Mouse (Mus musculus) hindbrain, postnatal 0 days (tissue): ENCODE data around the gene Gkn2. TPM values are rescaled to one million over a fixed set of nuclear protein-coding genes. Genes with fewer than 3 reads are reported as not detected.
A peak's percentile ranks its signal among the peaks of the same experiment; 100 is the strongest.

Experiments
- ATAC-seq: fragments of 200-750 bp; cut with Nextera tagmentation; 2 replicates; pipeline ENCODE4 v1.8.0; 2017; ENCODE audit warnings: mild to moderate bottlenecking, moderate TSS enrichment, moderate library complexity
- DNase-seq: peaks from one replicate; pipeline ENCODE4 v3.0.0-alpha.2; 2015; ENCODE audit warnings: low spot score
- H3K27ac ChIP-seq: fragments of 300-500 bp; sonication (generic); 2 replicates; pipeline ENCODE4 v1.5.1; 2014; ENCODE audit warnings: mild to moderate bottlenecking
- H3K27me3 ChIP-seq: fragments of 300-500 bp; sonication (generic); 2 replicates; pipeline ENCODE4 v1.6.1; 2014; ENCODE audit warnings: low read length, mixed read lengths; ENCODE audit not compliant: insufficient read depth
- H3K36me3 ChIP-seq: fragments of 300-500 bp; sonication (generic); 2 replicates; pipeline ENCODE4 v1.6.1; 2014; ENCODE audit warnings: low read length, mixed read lengths; ENCODE audit not compliant: insufficient read depth
- H3K4me1 ChIP-seq: fragments of 300-500 bp; sonication (generic); 2 replicates; pipeline ENCODE4 v1.6.1; 2014; ENCODE audit warnings: antibody characterized with exemption, low read length, mixed read lengths; ENCODE audit not compliant: insufficient read depth
- H3K4me2 ChIP-seq: fragments of 300-500 bp; sonication (generic); 2 replicates; pipeline ENCODE4 v1.6.1; 2014; ENCODE audit warnings: low read depth, mild to moderate bottlenecking, low read length, moderate library complexity, mixed read lengths
- H3K4me3 ChIP-seq: fragments of 300-500 bp; sonication (generic); 2 replicates; pipeline ENCODE4 v1.5.1; 2014; ENCODE audit warnings: low read length
- H3K9ac ChIP-seq: fragments of 300-500 bp; sonication (generic); replicated peaks from 2 replicates; pipeline ENCODE4 v1.6.1; 2014; ENCODE audit warnings: mild to moderate bottlenecking, low read length, moderate library complexity, mixed read lengths
- H3K9me3 ChIP-seq: fragments of 300-500 bp; sonication (generic); 2 replicates; pipeline ENCODE4 v1.6.1; 2016; ENCODE audit warnings: low read length, mixed read lengths
- CTCF ChIP-seq: IDR thresholded peaks from 2 replicates; pipeline ENCODE4 v1.5.1; 2016; ENCODE audit warnings: antibody characterized with exemption, control low read depth, low read depth
- WGBS: fragments of 180-500 bp; shearing (Covaris S2); extraction: QIAGEN DNeasy Blood & Tissue Kit; methylation state at CpG from one replicate; pipeline ENCODE4 v1.1.7; 2014; 5-methylcytosine and 5-hydroxymethylcytosine counted together
- polyA plus RNA-seq: library from polyadenylated mRNA; unstranded; fragments of >200 nt; fragmentation: Nextera tagmentation; extraction: Ambion mirVana; gene quantifications from 2 replicates; pipeline ENCODE4 v1.2.1, GENCODE M21; 2015
- total RNA-seq: library from RNA; depleted of rRNA; stranded (reverse); fragments of >200 nt; gene quantifications from 2 replicates; pipeline ENCODE4 v1.2.3, GENCODE M21; 2014

Gkn2 gene
- total and polyA plus RNA-seq, 2 experiments from 2014 or later: not detected

DNA sequence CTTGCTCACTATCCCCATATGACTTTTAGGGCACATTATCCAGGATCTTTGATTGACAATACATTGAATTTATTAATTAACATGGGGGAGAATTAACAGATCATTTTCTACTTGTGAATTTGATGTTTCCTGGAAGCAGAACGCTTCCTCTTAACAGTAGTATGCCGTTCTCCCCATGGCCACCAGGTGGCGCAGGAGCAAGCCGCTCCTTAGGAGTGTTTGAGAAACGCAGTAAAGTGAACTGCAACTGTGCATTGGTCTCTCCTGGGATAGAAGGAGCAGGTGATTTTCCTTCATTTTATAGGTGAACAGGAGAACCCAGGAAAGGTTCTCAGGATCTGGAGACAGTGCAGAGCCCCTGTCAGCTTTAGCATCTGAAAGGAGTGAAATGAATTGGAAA, 26.0 kb downstream of the Gkn2 start:
- Histone ChIP-seq H3K4me1 (no peaks in the 10 kb centered on the region), H3K9me3 (no peaks in the 10 kb centered on the region), H3K4me2 (no peak overlapping the region), H3K36me3 (no peaks in the 10 kb centered on the region), H3K4me3 (no peak overlapping the region), H3K27me3 (no peaks in the 10 kb centered on the region), H3K27ac (no peak overlapping the region), H3K9ac (no peak overlapping the region)
- ATAC-seq (no peak), DNase-seq (peak; percentile 90)
- peak; percentile 96 for TF ChIP-seq CTCF
- WGBS: 2% methylated on average over 5 of the region's 5 CpGs

DNA sequence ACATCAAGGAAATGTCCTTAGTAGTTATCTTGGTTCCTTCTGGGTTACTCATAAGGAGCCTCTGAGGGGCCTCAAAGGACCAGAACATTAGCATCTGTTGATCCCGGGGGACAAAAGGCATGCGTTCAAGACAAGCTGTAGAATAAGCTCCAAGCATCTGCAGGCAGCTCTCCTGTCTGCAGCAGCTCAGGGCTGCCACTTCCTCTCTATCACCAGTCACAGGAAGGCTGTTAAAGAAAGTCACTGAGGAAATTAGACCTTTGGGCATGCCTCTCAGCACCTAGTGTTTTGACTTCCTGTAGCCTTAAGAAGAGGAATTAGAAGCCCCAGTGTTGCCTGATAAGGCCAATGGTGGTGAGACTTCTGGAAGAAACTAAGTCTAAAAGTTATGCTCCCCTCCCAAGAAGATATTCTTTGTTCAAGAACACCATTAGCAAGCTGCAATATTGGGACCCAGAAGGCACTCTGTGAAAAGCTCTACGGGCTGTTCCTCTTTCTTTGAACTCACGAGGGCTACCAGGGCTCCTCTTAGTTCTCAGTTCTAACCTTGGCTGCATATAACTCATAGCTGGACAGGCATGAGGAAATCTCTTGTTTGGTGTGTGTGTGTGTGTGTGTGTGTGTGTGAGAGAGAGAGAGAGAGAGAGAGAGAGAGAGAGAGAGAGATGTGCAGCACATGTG, 26.9 kb downstream of the Gkn2 start:
- H3K4me2 ChIP-seq: no peak overlapping the region
- no peaks in the 10 kb centered on the region for H3K9me3 ChIP-seq
- no peaks in the 10 kb centered on the region for H3K4me1 ChIP-seq
- no peaks in the 10 kb centered on the region for H3K27me3 ChIP-seq
- WGBS: 70% methylated on average over 4 of the region's 4 CpGs
- no peak overlapping the region for H3K4me3 ChIP-seq
- no peaks in the 10 kb centered on the region for H3K36me3 ChIP-seq
- no peak overlapping the region for H3K27ac ChIP-seq
- TF ChIP-seq CTCF: no peak
- DNase-seq: no peak
- ATAC-seq: no peak
- H3K9ac ChIP-seq: no peak overlapping the region

- no peak overlapping the region for H3K9ac ChIP-seq
- H3K36me3 ChIP-seq: no peaks in the 10 kb centered on the region
- no peaks in the 10 kb centered on the region for H3K9me3 ChIP-seq
- no peaks in the 10 kb centered on the region for H3K4me1 ChIP-seq
- no peaks in the 10 kb centered on the region for H3K27me3 ChIP-seq
- 83% methylated on average over 6 of the region's 6 CpGs for WGBS
- no peak for TF ChIP-seq CTCF
- no peak overlapping the region for H3K4me2 ChIP-seq
- DNase-seq (no peak), ATAC-seq (no peak)
- H3K4me3 ChIP-seq: no peak overlapping the region
- H3K27ac ChIP-seq: no peak overlapping the region
These were observed 28.3 kb downstream of the Gkn2 start for GRCm38 (mm10) chr6:87401456-87401855.

- Histone ChIP-seq H3K27me3 (no peaks in the 10 kb centered on the region), H3K9ac (no peak overlapping the region), H3K9me3 (no peaks in the 10 kb centered on the region), H3K4me3 (no peak overlapping the region), H3K4me2 (no peak overlapping the region), H3K4me1 (no peaks in the 10 kb centered on the region), H3K36me3 (no peaks in the 10 kb centered on the region), H3K27ac (no peak overlapping the region)
- WGBS: 17% methylated on average over 3 of the region's 3 CpGs
- TF ChIP-seq CTCF: no peak
- ATAC-seq: no peak
- DNase-seq: peak; percentile 15
These were observed 38.9 kb downstream of the Gkn2 start for GRCm38 (mm10) chr6:87412011-87412410.

- H3K27ac ChIP-seq: no peak overlapping the region
- H3K36me3 ChIP-seq: no peaks in the 10 kb centered on the region
- TF ChIP-seq CTCF: no peak
- H3K4me3 ChIP-seq: no peak overlapping the region
- 80% methylated on average over 7 of the region's 7 CpGs for WGBS
- H3K27me3 ChIP-seq: no peaks in the 10 kb centered on the region
- H3K9ac ChIP-seq: no peak overlapping the region
- DNase-seq (no peak), ATAC-seq (no peak)
- no peaks in the 10 kb centered on the region for H3K4me1 ChIP-seq
- no peaks in the 10 kb centered on the region for H3K9me3 ChIP-seq
- H3K4me2 ChIP-seq: no peak overlapping the region
These were observed 49.1 kb downstream of the Gkn2 start for GRCm38 (mm10) chr6:87422304-87422703.

GRCm38 (mm10) chr6:87424037-87424816, 51.1 kb downstream of the Gkn2 start:
- H3K27ac ChIP-seq: no peak overlapping the region
- H3K4me3 ChIP-seq: peak overlapping the region; percentile 10; the same call in 1 of the 2 replicates
- peak; percentile 24; the same call in 1 of the 2 replicates for TF ChIP-seq CTCF
- H3K36me3 ChIP-seq: no peaks in the 10 kb centered on the region
- H3K9ac ChIP-seq: no peak overlapping the region
- DNase-seq (peak; percentile 54), ATAC-seq (no peak)
- H3K27me3 ChIP-seq: no peaks in the 10 kb centered on the region
- H3K4me1 ChIP-seq: no peaks in the 10 kb centered on the region
- H3K4me2 ChIP-seq: peak overlapping the region; percentile 46
- WGBS: 38% methylated on average over 19 of the region's 19 CpGs
- H3K9me3 ChIP-seq: no peaks in the 10 kb centered on the region

DNA sequence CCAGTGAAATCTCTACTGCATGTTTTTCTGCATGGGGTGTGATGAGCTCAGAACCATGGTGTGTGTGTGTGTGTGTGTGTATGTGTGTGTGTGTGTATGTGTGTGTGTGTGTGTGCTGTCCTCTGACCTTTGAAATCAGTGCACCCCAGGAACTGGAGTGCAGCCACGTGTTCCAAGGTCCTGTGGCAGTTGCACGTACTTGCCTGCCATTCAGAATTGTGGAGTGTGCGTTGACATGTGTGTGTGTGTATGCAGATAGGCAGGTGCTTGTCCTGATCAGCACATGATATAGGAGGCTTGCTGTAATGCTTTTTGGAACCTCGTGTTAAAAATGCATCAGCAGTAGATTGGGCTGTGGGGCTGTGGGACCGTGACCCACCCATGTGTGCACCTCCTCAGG, 53.8 kb downstream of the Gkn2 start:
- H3K4me3 ChIP-seq: no peak overlapping the region
- H3K4me2 ChIP-seq: no peak overlapping the region
- H3K27me3 ChIP-seq: no peaks in the 10 kb centered on the region
- H3K9ac ChIP-seq: no peak overlapping the region
- H3K9me3 ChIP-seq: no peaks in the 10 kb centered on the region
- DNase-seq (no peak), ATAC-seq (no peak)
- TF ChIP-seq CTCF: no peak
- 66% methylated on average over 5 of the region's 5 CpGs for WGBS
- no peaks in the 10 kb centered on the region for H3K36me3 ChIP-seq
- no peaks in the 10 kb centered on the region for H3K4me1 ChIP-seq
- no peak overlapping the region for H3K27ac ChIP-seq
